Mouse (Mus musculus) lung, adult 18-20 months (tissue): ENCODE results near the gene Sh3rf1.
A peak's percentile ranks its signal among the peaks of the same experiment; 100 is the strongest.

ENCODE experiments used
- DNase-seq, 2 experiments: peaks; one replicate each; pipeline ENCODE4 v3.0.0; 2022; ENCODE audit warnings: mixed read lengths in 2 of 2

The Sh3rf1 gene

GRCm38 (mm10) chr8:61223729-61224379 lies at the start of gene Sh3rf1:
Sh3rf1 (plus strand) TSS chr8:61223872.
- peak; percentile 80 to 83 for DNase-seq

- DNase-seq = no peak
These were observed 49.7 kb upstream of the Sh3rf1 start for GRCm38 (mm10) chr8:61173921-61174492.

GRCm38 (mm10) chr8:61175876-61176275 lies 47.8 kb upstream of the Sh3rf1 start:
- DNase-seq = no peak

GRCm38 (mm10) chr8:61177680-61178593 lies 45.7 kb upstream of the Sh3rf1 start:
- DNase-seq = no peak

GRCm38 (mm10) chr8:61178594-61179140 lies 45.0 kb upstream of the Sh3rf1 start:
- peak in 1 of 2 experiments; percentile 34 for DNase-seq

- no peak for DNase-seq
These were observed 42.1 kb upstream of the Sh3rf1 start for GRCm38 (mm10) chr8:61181592-61181991.

DNA sequence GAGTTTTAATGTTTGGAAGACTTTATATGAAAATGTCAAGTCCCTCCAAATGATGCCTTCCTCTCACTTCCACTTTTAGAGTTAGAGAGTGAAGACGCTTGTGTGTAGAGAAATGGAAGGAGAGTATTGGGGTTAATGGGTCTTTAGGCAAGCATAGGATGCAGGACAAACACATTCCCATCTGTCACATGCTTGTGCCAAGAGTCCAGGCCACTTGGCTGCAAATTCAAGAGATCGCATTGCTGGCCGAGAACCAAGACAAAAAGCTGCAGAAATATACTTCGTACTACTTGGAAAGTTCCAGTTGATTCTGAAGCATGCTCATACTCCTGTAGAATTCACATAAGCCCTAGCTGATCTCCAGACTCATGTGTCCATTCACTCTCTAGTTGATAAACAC lies 41.7 kb upstream of the Sh3rf1 start:
- DNase-seq = no peak

DNA sequence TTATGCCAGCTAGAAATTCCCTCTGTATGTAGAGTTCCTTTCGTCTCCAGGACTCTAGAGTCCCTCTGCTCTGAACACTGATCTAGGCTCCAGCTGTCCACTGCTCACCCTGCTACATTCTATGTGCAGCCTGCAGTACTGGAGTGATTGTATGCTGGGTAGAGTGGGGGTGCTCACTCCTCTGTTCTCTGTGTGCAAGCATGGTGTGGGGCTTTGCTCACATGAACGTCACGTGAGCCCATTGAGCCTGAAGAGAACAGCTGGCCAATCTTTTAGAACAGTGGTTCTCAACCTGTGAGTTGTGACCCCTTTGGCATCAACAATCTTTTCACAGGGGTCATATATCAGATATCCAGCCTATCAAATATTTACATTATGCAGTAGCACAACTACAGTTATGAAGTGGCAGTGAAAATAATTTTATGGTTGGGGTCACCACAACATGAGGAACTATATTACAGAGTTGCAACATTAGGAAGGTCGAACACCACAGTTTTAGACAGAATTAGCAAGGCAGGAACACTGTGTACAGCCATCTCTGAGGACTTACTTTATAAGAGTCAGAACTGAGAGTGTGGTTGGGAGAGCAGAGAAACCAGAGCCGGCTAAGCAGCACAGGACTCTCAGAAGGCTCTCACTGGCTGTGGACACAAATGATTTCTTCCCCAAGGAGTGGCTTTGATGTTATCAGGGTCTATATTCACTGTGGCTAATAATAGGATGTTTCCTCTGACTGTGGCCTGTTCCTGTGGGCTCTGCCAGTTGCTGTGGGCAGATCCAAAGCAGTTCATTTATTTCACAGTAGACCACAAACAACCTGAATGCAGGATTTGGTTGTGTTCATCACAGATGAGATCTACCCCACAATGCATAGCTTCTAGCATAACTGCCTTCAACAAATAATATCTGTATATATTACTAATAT lies 38.1 kb upstream of the Sh3rf1 start:
- DNase-seq = no peak

- DNase-seq = no peak
These were observed 29.3 kb upstream of the Sh3rf1 start for GRCm38 (mm10) chr8:61194306-61194925.

DNA sequence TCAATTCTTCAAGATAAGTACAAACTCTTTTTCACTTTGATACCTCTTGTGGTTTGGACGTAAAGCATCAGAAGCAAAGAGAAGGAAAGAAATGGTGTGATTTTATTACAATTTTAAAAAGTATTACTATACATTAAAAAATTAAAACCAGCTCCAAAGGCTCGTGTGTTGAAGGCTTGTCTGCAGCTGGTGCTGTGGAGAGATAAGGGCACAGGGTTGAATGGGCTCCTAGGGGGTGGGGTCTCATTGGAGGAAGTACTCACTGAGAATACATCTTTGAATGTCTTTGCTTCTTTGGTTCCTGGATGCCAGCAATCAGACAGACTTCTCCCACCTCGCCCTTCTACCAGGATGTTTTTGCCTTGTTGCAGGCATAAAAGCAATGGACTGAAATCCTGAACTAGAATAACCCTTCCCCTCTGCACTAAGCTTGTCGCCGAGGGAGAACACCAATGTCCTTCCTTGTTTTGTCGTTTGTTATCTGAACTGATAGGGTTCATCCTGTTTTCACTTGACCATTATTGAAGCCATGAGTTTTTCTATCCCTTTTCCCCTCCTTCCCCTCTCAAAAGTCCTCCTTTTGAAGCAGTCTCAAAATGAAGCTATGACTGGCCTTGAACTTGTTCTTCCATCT lies 23.3 kb upstream of the Sh3rf1 start:
- no peak for DNase-seq

DNA sequence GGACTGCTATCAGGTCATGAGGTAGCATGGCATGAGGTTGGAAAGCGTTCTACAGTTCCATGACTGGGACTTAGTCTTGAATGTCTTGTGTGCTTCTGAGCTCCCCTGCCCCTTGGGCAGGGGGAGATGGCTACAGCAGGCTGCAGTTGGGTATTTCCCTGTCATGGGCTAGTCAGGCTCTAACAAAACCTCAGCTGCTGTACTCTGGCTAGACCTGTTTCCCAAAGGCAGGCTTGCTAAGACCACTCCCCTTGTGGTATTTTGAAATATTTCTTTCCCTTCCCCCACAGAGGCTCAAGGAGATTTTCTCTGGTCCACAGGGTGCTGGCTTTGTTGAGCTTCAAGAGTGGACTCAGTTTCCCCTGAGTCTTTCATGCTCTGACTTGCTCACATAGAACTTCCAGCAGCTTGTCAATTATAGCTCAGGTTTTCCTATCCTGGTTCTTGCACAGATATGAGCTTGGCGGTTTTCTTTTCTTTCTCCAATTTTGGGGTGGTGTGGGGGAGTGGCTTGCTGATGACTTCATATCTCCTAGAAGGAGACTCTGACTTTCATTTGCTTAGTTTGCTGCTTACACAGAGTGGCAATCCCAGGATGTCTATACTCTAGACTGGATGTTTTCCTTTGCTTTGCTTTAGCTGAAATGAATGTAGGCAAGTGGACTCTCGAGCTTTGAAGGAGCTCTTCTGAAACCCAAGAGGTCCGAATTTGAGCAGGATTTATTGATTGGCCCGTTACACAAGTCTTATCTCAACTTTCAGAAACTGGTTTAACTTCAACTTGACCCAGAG lies 20.4 kb upstream of the Sh3rf1 start:
- peak; percentile 49 to 67 for DNase-seq

- DNase-seq = no peak
These were observed 16.8 kb upstream of the Sh3rf1 start for GRCm38 (mm10) chr8:61206876-61207275.

GRCm38 (mm10) chr8:61207636-61208035 lies 16.0 kb upstream of the Sh3rf1 start:
- no peak for DNase-seq

- DNase-seq = no peak
These were observed 15.0 kb upstream of the Sh3rf1 start for GRCm38 (mm10) chr8:61208719-61209118.

DNA sequence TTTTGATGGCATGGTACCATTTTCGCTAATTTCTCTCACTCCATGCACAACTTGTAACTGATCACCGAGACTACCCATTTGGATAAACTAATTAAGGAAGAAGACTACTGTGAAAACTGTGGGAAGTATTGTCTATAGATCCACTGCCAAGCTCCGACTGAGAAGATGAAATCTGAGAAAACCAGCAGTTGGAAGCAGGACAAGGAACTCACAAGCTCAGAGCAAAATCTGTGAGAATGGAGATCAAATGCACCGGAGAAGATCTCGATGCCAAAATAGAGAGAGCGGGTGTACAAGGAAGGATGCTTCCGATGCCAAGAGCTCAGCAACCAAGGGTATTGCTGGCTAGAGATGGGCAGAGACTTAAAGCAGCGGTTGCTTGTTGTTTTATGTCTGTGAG lies 12.8 kb upstream of the Sh3rf1 start:
- no peak for DNase-seq

DNA sequence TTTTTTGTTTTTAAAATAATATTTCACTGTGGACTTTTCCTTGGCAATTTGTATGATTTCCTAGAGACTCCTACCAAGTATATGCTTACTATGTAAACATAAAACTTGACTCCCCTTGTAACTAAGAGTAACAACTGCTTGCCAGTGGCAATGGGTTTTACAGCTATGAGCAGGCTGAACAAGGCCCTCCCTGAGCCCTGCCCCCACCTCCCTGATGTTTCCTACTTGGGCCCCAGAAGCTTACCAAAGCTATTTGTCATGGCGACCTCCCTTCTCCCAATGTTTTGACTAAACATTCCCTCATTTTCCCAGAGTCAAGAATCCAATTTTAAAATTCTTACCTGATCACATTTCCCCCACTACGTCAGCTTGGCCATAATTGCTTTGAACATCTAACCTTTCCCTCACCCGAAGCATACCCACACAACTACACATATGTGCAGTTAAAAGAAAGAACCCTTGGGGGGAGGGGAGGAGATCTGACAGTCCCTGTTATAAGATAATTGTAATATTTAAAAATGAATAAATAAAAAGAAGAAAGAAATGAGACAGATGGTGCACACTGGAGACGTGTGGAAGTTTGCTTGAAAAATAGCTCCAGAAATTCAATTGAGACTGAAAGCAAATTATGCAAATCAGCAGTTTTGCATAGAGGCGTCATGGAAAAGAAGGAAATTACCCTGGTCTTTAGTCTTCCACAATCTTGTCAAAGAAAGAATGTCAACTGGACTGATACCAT lies 8.4 kb upstream of the Sh3rf1 start:
- DNase-seq = no peak

DNA sequence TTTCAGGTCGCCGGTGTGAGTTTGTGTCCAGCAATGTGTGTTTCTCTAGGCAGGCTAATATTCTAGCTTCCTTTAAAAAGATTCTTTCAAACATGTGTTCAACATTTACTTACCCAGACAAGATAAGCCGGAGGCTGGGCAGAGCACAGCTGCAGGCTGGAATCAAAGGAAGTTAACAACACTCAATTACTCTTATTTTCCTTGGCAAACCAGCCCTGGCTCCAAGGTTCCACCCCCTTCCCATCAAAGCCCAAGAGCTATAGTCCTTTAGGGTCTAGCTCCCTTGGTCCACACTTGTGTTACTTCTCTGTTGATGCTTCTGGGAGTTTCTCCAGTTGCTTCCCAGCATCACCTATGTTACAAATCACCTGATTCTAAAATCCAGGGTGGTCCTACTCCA lies 6.7 kb upstream of the Sh3rf1 start:
- no peak for DNase-seq

GRCm38 (mm10) chr8:61217426-61217825 lies 6.2 kb upstream of the Sh3rf1 start:
- DNase-seq = peak in 1 of 2 experiments; percentile 13

DNA sequence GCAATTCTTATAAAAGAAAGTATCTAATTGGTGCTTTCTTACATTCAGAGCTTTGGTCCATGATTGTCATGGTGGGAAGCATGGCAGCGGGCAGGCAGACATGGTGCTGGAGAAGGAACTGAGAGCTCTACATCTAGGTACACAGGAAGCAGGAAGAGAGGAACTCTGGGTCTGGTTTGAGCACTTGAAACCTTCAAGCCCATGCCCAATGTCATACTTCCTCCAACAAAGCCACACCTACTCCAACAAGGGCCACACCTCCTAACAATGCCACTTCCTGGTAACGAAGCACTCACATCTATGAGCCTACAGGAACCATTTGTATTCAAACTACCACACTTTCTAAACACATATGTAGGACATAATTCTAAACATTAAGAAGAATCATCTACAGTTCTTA lies 5.2 kb upstream of the Sh3rf1 start:
- no peak for DNase-seq

GRCm38 (mm10) chr8:61223283-61223682 lies 389 bp upstream of the Sh3rf1 start:
- DNase-seq = no peak
